Mouse (Mus musculus): ENCODE data around the gene Gm21865. TPM values are rescaled to one million over a fixed set of nuclear protein-coding genes. Genes with fewer than 3 reads are reported as not detected.
"Not testable (repeated sequence)": the region's sequence is repeated elsewhere in the genome, so short reads cannot be mapped to it uniquely, and the experiment has no call there.

Gene Gm21865
- not detected for polyA plus RNA-seq (2017; shearing (Covaris generic))

DNA sequence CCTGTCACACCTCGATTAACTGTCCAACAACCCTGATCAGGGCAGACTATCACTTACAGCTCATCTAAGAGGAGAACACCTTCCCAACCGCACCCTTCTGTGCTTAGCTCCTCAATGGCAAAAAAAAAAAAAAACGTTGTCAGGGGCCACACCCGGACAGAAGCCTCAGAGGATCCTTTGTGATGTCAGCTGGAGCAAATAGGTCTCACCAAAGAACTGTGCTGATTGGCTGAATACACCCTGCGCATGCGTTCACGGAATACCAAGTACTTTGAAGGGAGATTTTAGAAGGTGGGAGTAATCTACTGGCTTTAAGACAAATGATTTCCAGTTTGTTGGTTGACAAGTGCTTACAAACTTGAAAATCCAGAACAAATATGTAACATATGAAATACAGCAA, at the start of gene Gm21865:
Gm21865 (minus strand) TSS at position 101 of the 400 bp plus-strand sequence.
- not testable (repeated sequence) for ATAC-seq

Other genes starting within 250 kb of the Gm21865 start
- gene Gm21882, start 64.6 kb upstream of the Gm21865 start, polyA plus RNA-seq (2017; shearing (Covaris generic)), result not detected

All from inflammation-experienced regulatory T-cells, adult 6 months (primary cell).